Mouse (Mus musculus) splenic B cell, adult 2 months (primary cell): ENCODE measurements around the gene Rabgap1l.

ENCODE experiments used
- DNase-seq: peaks from one replicate; pipeline ENCODE4 v3.0.0-alpha.2; 2011; ENCODE audit warnings: low read depth, low spot score
- H3K27me3 ChIP-seq: 2 replicates; pipeline ENCODE4 v1.6.1; 2012; ENCODE audit warnings: mild to moderate bottlenecking, low read length, moderate library complexity, mixed read lengths; ENCODE audit not compliant: control insufficient read depth, poor library complexity, insufficient read depth, severe bottlenecking
- H3K36me3 ChIP-seq: 2 replicates; pipeline ENCODE4 v1.6.1; 2012; ENCODE audit warnings: mild to moderate bottlenecking, low read length, moderate library complexity, mixed read lengths; ENCODE audit not compliant: control insufficient read depth, poor library complexity, insufficient read depth, severe bottlenecking

Rabgap1l gene

GRCm38 (mm10) chr1:160306866-160307616 lies 486.0 kb downstream of the Rabgap1l start:
- DNase-seq, result peak; percentile 46
- Histone ChIP-seq H3K36me3 (peaks cover 1% of the 10 kb centered on the region; the same call in 1 of the 2 replicates), H3K27me3 (no peaks in the 10 kb centered on the region)

GRCm38 (mm10) chr1:160306336-160306735 lies 486.7 kb downstream of the Rabgap1l start:
- DNase-seq, result peak; percentile 36
- H3K27me3 ChIP-seq, result no peaks in the 10 kb centered on the region
- H3K36me3 ChIP-seq, result peaks cover 1% of the 10 kb centered on the region; the same call in 1 of the 2 replicates

- H3K27me3 ChIP-seq, result no peaks in the 10 kb centered on the region
- DNase-seq, result no peak
- H3K36me3 ChIP-seq, result peaks cover 1% of the 10 kb centered on the region; the same call in 1 of the 2 replicates
Measured at GRCm38 (mm10) chr1:160305826-160306225, 487.2 kb downstream of the Rabgap1l start.

- H3K36me3 ChIP-seq, result peaks cover 1% of the 10 kb centered on the region; the same call in 1 of the 2 replicates
- DNase-seq, result no peak
Measured at GRCm38 (mm10) chr1:160304969-160305498, 488.0 kb downstream of the Rabgap1l start.

GRCm38 (mm10) chr1:160302268-160302667 lies 490.7 kb downstream of the Rabgap1l start:
- Histone ChIP-seq H3K36me3 (peaks cover 3% of the 10 kb centered on the region; the same call in 1 of the 2 replicates), H3K27me3 (no peaks in the 10 kb centered on the region)
- DNase-seq, result no peak

More at GRCm38 (mm10) chr1:160304969-160305498, 488.0 kb downstream of the Rabgap1l start:
- no peaks in the 10 kb centered on the region for H3K27me3 ChIP-seq

GRCm38 (mm10) chr1:160301156-160301555 lies 491.9 kb downstream of the Rabgap1l start:
- DNase-seq, result no peak

GRCm38 (mm10) chr1:160300704-160301103 lies 492.3 kb downstream of the Rabgap1l start:
- no peak for DNase-seq
- Histone ChIP-seq H3K36me3 (peaks cover 3% of the 10 kb centered on the region; the same call in 1 of the 2 replicates), H3K27me3 (no peaks in the 10 kb centered on the region)

More at GRCm38 (mm10) chr1:160301156-160301555, 491.9 kb downstream of the Rabgap1l start:
- Histone ChIP-seq H3K36me3 (peaks cover 3% of the 10 kb centered on the region; the same call in 1 of the 2 replicates), H3K27me3 (no peaks in the 10 kb centered on the region)

- H3K27me3 ChIP-seq, result no peaks in the 10 kb centered on the region
- no peak for DNase-seq
Measured at GRCm38 (mm10) chr1:160299979-160300378, 493.0 kb downstream of the Rabgap1l start.

GRCm38 (mm10) chr1:160298893-160299292 lies 494.1 kb downstream of the Rabgap1l start:
- no peak for DNase-seq
- H3K27me3 ChIP-seq, result no peaks in the 10 kb centered on the region
- H3K36me3 ChIP-seq, result 0 out of 2 replicates have a peak, but pooled peaks cover 1% of the 10 kb centered on the region

More at GRCm38 (mm10) chr1:160299979-160300378, 493.0 kb downstream of the Rabgap1l start:
- peaks cover 3% of the 10 kb centered on the region; the same call in 1 of the 2 replicates for H3K36me3 ChIP-seq

GRCm38 (mm10) chr1:160297701-160298100 lies 495.3 kb downstream of the Rabgap1l start:
- DNase-seq, result no peak
- Histone ChIP-seq H3K36me3 (0 out of 2 replicates have a peak, but pooled peaks cover 1% of the 10 kb centered on the region), H3K27me3 (no peaks in the 10 kb centered on the region)

GRCm38 (mm10) chr1:160295323-160295722 lies 497.7 kb downstream of the Rabgap1l start:
- H3K27me3 ChIP-seq, result no peaks in the 10 kb centered on the region
- H3K36me3 ChIP-seq, result 0 out of 2 replicates have a peak, but pooled peaks cover 4% of the 10 kb centered on the region
- no peak for DNase-seq

GRCm38 (mm10) chr1:160293488-160293887 lies 499.5 kb downstream of the Rabgap1l start:
- Histone ChIP-seq H3K36me3 (0 out of 2 replicates have a peak, but pooled peaks cover 4% of the 10 kb centered on the region), H3K27me3 (no peaks in the 10 kb centered on the region)
- no peak for DNase-seq

GRCm38 (mm10) chr1:160292058-160292457 lies 501.0 kb downstream of the Rabgap1l start:
- Histone ChIP-seq H3K27me3 (no peaks in the 10 kb centered on the region), H3K36me3 (0 out of 2 replicates have a peak, but pooled peaks cover 4% of the 10 kb centered on the region)
- DNase-seq, result no peak

GRCm38 (mm10) chr1:160290242-160290641 lies 502.8 kb downstream of the Rabgap1l start:
- DNase-seq, result no peak
- H3K36me3 ChIP-seq, result 0 out of 2 replicates have a peak, but pooled peaks cover 4% of the 10 kb centered on the region
- H3K27me3 ChIP-seq, result no peaks in the 10 kb centered on the region
